Mouse (Mus musculus) olfactory bulb, adult 2 months (tissue): ENCODE results near the gene Cct8.

Experiments used
- CTCF ChIP-seq: fragments of 200-500 bp; IDR thresholded peaks from 2 replicates; pipeline ENCODE4 v1.5.1; 2012; ENCODE audit warnings: low read depth, mild to moderate bottlenecking, low read length, moderate library complexity; ENCODE audit not compliant: insufficient read depth
- POLR2A ChIP-seq: fragments of 200-500 bp; IDR thresholded peaks from 2 replicates; pipeline ENCODE4 v1.6.1; 2012; ENCODE audit warnings: mild to moderate bottlenecking, low read depth, low read length, moderate library complexity; ENCODE audit not compliant: insufficient read depth

GRCm38 (mm10) chr16:87470579-87470978 is 25.1 kb downstream of the Cct8 start:
- TF ChIP-seq CTCF (no peak), POLR2A (no peak)
